8 mouse cellular contexts compared by ENCODE assay signal in the genomic region with DNA sequence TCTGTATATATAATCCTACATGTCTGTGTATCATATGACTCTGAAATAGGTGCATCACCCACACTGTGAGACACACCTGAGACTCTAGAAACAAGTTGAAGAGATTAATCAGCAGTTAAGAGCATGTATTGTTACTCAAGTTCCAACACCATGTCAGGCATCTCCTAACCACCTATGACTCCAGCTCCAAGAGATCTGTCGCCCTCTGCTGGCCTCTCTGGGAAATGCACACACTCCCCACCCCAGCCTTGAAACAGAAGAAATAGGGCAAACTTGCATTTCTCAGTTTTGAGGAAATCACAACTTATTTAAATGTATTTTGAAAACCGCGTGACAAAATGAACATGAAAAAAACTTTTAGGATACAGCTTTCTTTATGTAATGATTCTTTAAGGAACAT. TPM values are rescaled to one million over a fixed set of nuclear protein-coding genes. Genes with fewer than 3 reads are reported as not detected.
DNase-seq lines count a peak whose midpoint lies in the region; ATAC-seq and TF ChIP-seq lines count a peak whose summit lies in the region.

No protein-coding gene starts in this region.

- H3K4me2 ChIP-seq in heart, embryonic 11.5 days = no peak overlapping the region
- H3K4me2 ChIP-seq in hindbrain, embryonic 14.5 days (replicated peaks) = no peak overlapping the region
- H3K4me2 ChIP-seq in midbrain, postnatal 0 days (ENCODE audit: low read depth, low read length, poor library complexity, severe bottlenecking) = no peak overlapping the region

- H3K27me3 ChIP-seq in heart, embryonic 11.5 days (ENCODE audit: control insufficient read depth, insufficient read depth, low read length) = no peaks in the 10 kb centered on the region
- H3K27me3 ChIP-seq in hindbrain, embryonic 14.5 days (ENCODE audit: control insufficient read depth, insufficient read depth, low read length) = no peaks in the 10 kb centered on the region
- H3K27me3 ChIP-seq in midbrain, postnatal 0 days (ENCODE audit: insufficient read depth, low read length) = no peaks in the 10 kb centered on the region
- H3K27me3 ChIP-seq in splenic B cell, adult 2 months (ENCODE audit: control insufficient read depth, insufficient read depth, low read length, poor library complexity, severe bottlenecking) = no peaks in the 10 kb centered on the region

- no peaks in the 10 kb centered on the region for H3K4me1 ChIP-seq in heart, embryonic 11.5 days (ENCODE audit: control insufficient read depth, insufficient read depth, low read length)
- no peaks in the 10 kb centered on the region for H3K4me1 ChIP-seq in hindbrain, embryonic 14.5 days (replicated peaks; ENCODE audit: control insufficient read depth, insufficient read depth, low read length)
- H3K4me1 ChIP-seq in midbrain, postnatal 0 days (ENCODE audit: insufficient read depth, low read length) = no peaks in the 10 kb centered on the region

- no peak overlapping the region for H3K4me3 ChIP-seq in heart, embryonic 11.5 days (ENCODE audit: low read depth, low read length)
- no peak overlapping the region for H3K4me3 ChIP-seq in hindbrain, embryonic 14.5 days (replicated peaks; ENCODE audit: low read length)
- no peak overlapping the region for H3K4me3 ChIP-seq in left cerebral cortex, adult 2 months
- H3K4me3 ChIP-seq in midbrain, postnatal 0 days (ENCODE audit: low read depth, low read length) = no peak overlapping the region

- TF ChIP-seq CTCF in left cerebral cortex, adult 2 months (IDR thresholded peaks at IDR 0.05) = peak; percentile 89
- peak; percentile 82 for TF ChIP-seq CTCF in midbrain, postnatal 0 days (IDR thresholded peaks at IDR 0.05)

- no peak overlapping the region for H3K27ac ChIP-seq in heart, embryonic 11.5 days (ENCODE audit: low read depth, low read length)
- no peak overlapping the region for H3K27ac ChIP-seq in hindbrain, embryonic 14.5 days
- H3K27ac ChIP-seq in left cerebral cortex, adult 2 months = no peak overlapping the region
- no peak overlapping the region for H3K27ac ChIP-seq in midbrain, postnatal 0 days (ENCODE audit: low read depth, low read length)

- no peak for ATAC-seq in heart, embryonic 11.5 days (replicated peaks; ENCODE audit: insufficient number of reproducible peaks, low FRiP score, low TSS enrichment)
- no peak for ATAC-seq in hindbrain, embryonic 14.5 days (ENCODE audit: low FRiP score)
- ATAC-seq in midbrain, postnatal 0 days (ENCODE audit: low FRiP score) = no peak

- no peaks in the 10 kb centered on the region for H3K9me3 ChIP-seq in heart, embryonic 11.5 days (replicated peaks; ENCODE audit: control insufficient read depth, low read length)
- no peaks in the 10 kb centered on the region for H3K9me3 ChIP-seq in hindbrain, embryonic 14.5 days (ENCODE audit: control insufficient read depth, low read length)
- no peaks in the 10 kb centered on the region for H3K9me3 ChIP-seq in midbrain, postnatal 0 days (ENCODE audit: low read length)

- WGBS in heart, embryonic 11.5 days (ENCODE audit: insufficient replicate concordance) = 10% methylated on average over 3 of the region's 3 CpGs
- whole genome bisulfite sequencing in hindbrain, embryonic 14.5 days = 12% methylated on average over 3 of the region's 3 CpGs
- WGBS in midbrain, postnatal 0 days = 16% methylated on average over 3 of the region's 3 CpGs

- intact Hi-C loops in left cerebral cortex, adult 2 months (cut with DNase I) = loop anchor here (1.0 kb wide), 1 partner anchor 88 kb away; no protein-coding TSS in a partner anchor

- peak; percentile 96 for DNase-seq in heart, adult 11 months
- peak; percentile 75 to 76 for DNase-seq in adrenal gland, postnatal 36 days
- peak; percentile 34 for DNase-seq in fibroblast of lung, adult 2 months (ENCODE audit: low read depth)
- peak; percentile 74 for DNase-seq in hindbrain, embryonic 14.5 days (ENCODE audit: low spot score)
- DNase-seq in left cerebral cortex, adult 2 months (ENCODE audit: extremely low spot score in 1 of 2, low spot score in 2 of 2) = peak; percentile 58 to 79
- peak; percentile 53 for DNase-seq in midbrain, postnatal 0 days (ENCODE audit: low spot score)
- DNase-seq in splenic B cell, adult 2 months (ENCODE audit: low read depth, low spot score) = peak; percentile 79

- H3K36me3 ChIP-seq in heart, embryonic 11.5 days (ENCODE audit: control insufficient read depth, insufficient read depth, low read length) = no peaks in the 10 kb centered on the region
- H3K36me3 ChIP-seq in hindbrain, embryonic 14.5 days (replicated peaks; ENCODE audit: control insufficient read depth, insufficient read depth) = no peaks in the 10 kb centered on the region
- no peaks in the 10 kb centered on the region for H3K36me3 ChIP-seq in midbrain, postnatal 0 days (ENCODE audit: insufficient read depth, low read length)
- H3K36me3 ChIP-seq in splenic B cell, adult 2 months (ENCODE audit: control insufficient read depth, insufficient read depth, low read length, poor library complexity, severe bottlenecking) = no peaks in the 10 kb centered on the region

- no peak overlapping the region for H3K9ac ChIP-seq in heart, embryonic 11.5 days (ENCODE audit: low read depth, low read length)
- no peak overlapping the region for H3K9ac ChIP-seq in hindbrain, embryonic 14.5 days
- no peak overlapping the region for H3K9ac ChIP-seq in midbrain, postnatal 0 days (replicated peaks; ENCODE audit: low read length, poor library complexity, severe bottlenecking)

RNA-seq across cellular contexts. Expression of a gene that starts 23.4 kb away (rescaled TPM):
- polyA plus RNA-seq in heart, embryonic 11.5 days (2014; fragmentation: Nextera tagmentation; extraction: Ambion mirVana) = 0.03 TPM in 1 of 2 replicates, not detected in the other
- not detected for total RNA-seq in adrenal gland, postnatal 36 days (2021)
- 0.50 and 0.56 TPM in 2 replicates for polyA plus RNA-seq in hindbrain, embryonic 14.5 days (2014; fragmentation: Nextera tagmentation; extraction: Ambion mirVana)
- total RNA-seq in left cerebral cortex, adult 2 months (2021) = under 1 TPM; 0.48 to 0.94 TPM
- 1.4 and 1.6 TPM in 2 replicates for total RNA-seq in midbrain, postnatal 0 days (2014; rRNA removed)
- 0.75 and 0.86 TPM in 2 replicates for polyA plus RNA-seq in midbrain, postnatal 0 days (2015; fragmentation: Nextera tagmentation; extraction: Ambion mirVana)

RNA-seq across cellular contexts. Expression of a gene that starts 38.8 kb away (rescaled TPM):
- 14.9 and 15.0 TPM in 2 replicates for polyA plus RNA-seq in heart, embryonic 11.5 days (2014; fragmentation: Nextera tagmentation; extraction: Ambion mirVana)
- 10 to 100 TPM; 14.6 to 18.4 TPM for total RNA-seq in adrenal gland, postnatal 36 days (2021)
- 105 and 113 TPM in 2 replicates for polyA plus RNA-seq in hindbrain, embryonic 14.5 days (2014; fragmentation: Nextera tagmentation; extraction: Ambion mirVana)
- 10 to 100 TPM; 80.9 to 84.9 TPM for total RNA-seq in left cerebral cortex, adult 2 months (2021)
- total RNA-seq in midbrain, postnatal 0 days (2014; rRNA removed) = 49.7 and 49.8 TPM in 2 replicates
- polyA plus RNA-seq in midbrain, postnatal 0 days (2015; fragmentation: Nextera tagmentation; extraction: Ambion mirVana) = 87.8 and 93.9 TPM in 2 replicates

Comparison
In these comparisons a context has a peak if more than half of its experiments do, and no peak if none do; other contexts are left out.
1. DNase-seq: peak in every context shown above with its lines; median percentile 96 in heart, adult 11 months; 79 in splenic B cell, adult 2 months; 76 in adrenal gland, postnatal 36 days; 74 in hindbrain, embryonic 14.5 days; 68 in left cerebral cortex, adult 2 months; 53 in midbrain, postnatal 0 days; 34 in fibroblast of lung, adult 2 months.